Mouse (Mus musculus) bone marrow, adult 2 months (tissue): ENCODE measurements at regions not wholly inside any gene's neighbourhood (a gene's known extent, or its start where the extent isn't known, plus 50 kb on each side); places are given as distances from the start of the nearest gene placed in this dataset.

Source experiments
- CTCF ChIP-seq: fragments of 200-500 bp; IDR thresholded peaks from 2 replicates; pipeline ENCODE4 v1.5.1; 2011; ENCODE audit warnings: low read length, control low read depth; ENCODE audit not compliant: control insufficient read depth, insufficient read depth
- POLR2A ChIP-seq: fragments of 200-500 bp; IDR thresholded peaks from 2 replicates; pipeline ENCODE4 v1.6.1; 2011; ENCODE audit warnings: low read depth, mild to moderate bottlenecking, control low read depth, low read length, borderline replicate concordance; ENCODE audit not compliant: control insufficient read depth

GRCm38 (mm10) chr10:8066926-8067325, 110.9 kb upstream of the Tab2 start:
- TF ChIP-seq CTCF (no peak), POLR2A (no peak)
